Mouse (Mus musculus) stomach, embryonic 14.5 days (tissue): ENCODE results near the gene Ywhab. TPM values are rescaled to one million over a fixed set of nuclear protein-coding genes. Genes with fewer than 3 reads are reported as not detected.

ENCODE experiments used
- ATAC-seq: fragments of 200-750 bp; cut with Nextera tagmentation; 2 replicates; pipeline ENCODE4 v1.8.0; 2017; ENCODE audit warnings: low read depth, moderate TSS enrichment; ENCODE audit not compliant: insufficient number of reproducible peaks, insufficient read depth, low FRiP score
- H3K27ac ChIP-seq: fragments of 300-500 bp; sonication (generic); 2 replicates; pipeline ENCODE4 v1.5.1; 2014; ENCODE audit warnings: mild to moderate bottlenecking, low read length, moderate library complexity, mixed read lengths
- H3K27me3 ChIP-seq: fragments of 300-500 bp; sonication (generic); 2 replicates; pipeline ENCODE4 v1.6.1; 2014; ENCODE audit warnings: low read length, control low read depth, mixed read lengths; ENCODE audit not compliant: control insufficient read depth, insufficient read depth
- H3K36me3 ChIP-seq: fragments of 300-500 bp; sonication (generic); 2 replicates; pipeline ENCODE4 v1.6.1; 2014; ENCODE audit warnings: mild to moderate bottlenecking, control low read depth, low read length, moderate library complexity, mixed read lengths; ENCODE audit not compliant: control insufficient read depth, insufficient read depth
- H3K4me1 ChIP-seq: fragments of 300-500 bp; sonication (generic); 2 replicates; pipeline ENCODE4 v1.6.1; 2014; ENCODE audit warnings: low read length, control low read depth, mixed read lengths; ENCODE audit not compliant: control insufficient read depth, insufficient read depth
- H3K4me2 ChIP-seq: fragments of 300-500 bp; sonication (generic); replicated peaks from 2 replicates; pipeline ENCODE4 v1.6.1; 2014; ENCODE audit warnings: low read depth, low read length, control low read depth
- H3K4me3 ChIP-seq: fragments of 300-500 bp; sonication (generic); 2 replicates; pipeline ENCODE4 v1.5.1; 2014; ENCODE audit warnings: low read depth, low read length, control low read depth
- H3K9ac ChIP-seq: fragments of 300-500 bp; sonication (generic); replicated peaks from 2 replicates; pipeline ENCODE4 v1.6.1; 2014; ENCODE audit warnings: low read depth, mild to moderate bottlenecking, control low read depth, low read length, moderate library complexity, mixed read lengths
- H3K9me3 ChIP-seq: fragments of 300-500 bp; sonication (generic); 2 replicates; pipeline ENCODE4 v1.6.1; 2016; ENCODE audit warnings: low read depth, low read length, control low read depth; ENCODE audit not compliant: control insufficient read depth
- WGBS: fragments of 180-500 bp; shearing (Covaris S2); extraction: QIAGEN DNeasy Blood & Tissue Kit; methylation state at CpG from one replicate; pipeline ENCODE4 v1.1.7; 2014; 5-methylcytosine and 5-hydroxymethylcytosine counted together
- polyA plus RNA-seq: library from polyadenylated mRNA; unstranded; fragments of >200 nt; fragmentation: Nextera tagmentation; extraction: Ambion mirVana; gene quantifications from 2 replicates; pipeline ENCODE4 v1.2.1, GENCODE M21; 2014

Gene Ywhab
- polyA plus RNA-seq, 1 experiment from 2014 or later = 293 TPM

DNA sequence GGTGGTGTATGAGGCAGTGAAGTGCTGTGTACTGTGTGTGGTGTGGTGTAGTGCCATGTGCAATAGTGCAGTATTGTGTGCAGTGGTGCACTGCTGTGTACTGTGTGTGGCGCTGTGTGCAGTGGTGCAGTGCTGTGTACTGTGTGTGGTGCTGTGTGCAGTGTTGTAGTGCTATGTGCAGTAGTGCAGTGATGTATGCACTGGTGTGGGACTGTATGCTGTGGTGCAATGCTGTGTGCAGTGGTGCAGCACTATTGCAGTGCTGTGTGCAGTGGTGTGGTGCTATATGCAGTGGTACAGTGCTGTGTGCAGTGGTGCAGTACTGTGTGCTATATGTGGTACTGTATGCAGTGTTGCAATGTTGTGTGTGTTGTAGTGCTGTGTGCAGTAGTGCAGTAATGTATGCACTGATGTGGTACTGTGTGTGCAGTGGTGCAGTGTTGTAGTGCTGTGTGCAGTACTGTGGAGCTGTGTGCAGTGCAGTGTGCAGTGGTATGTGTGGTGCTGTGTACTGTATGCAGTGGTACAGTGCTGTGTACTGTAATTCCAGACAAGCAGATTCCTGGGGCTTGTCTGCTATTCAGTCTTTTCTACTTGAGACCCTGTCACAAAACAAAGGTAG, 43.8 kb downstream of the Ywhab start:
- Histone ChIP-seq H3K9me3 (no peaks in the 10 kb centered on the region), H3K27ac (no peak overlapping the region), H3K4me3 (no peak overlapping the region), H3K27me3 (no peaks in the 10 kb centered on the region), H3K9ac (no peak overlapping the region), H3K4me2 (no peak overlapping the region), H3K36me3 (no peaks in the 10 kb centered on the region), H3K4me1 (no peaks in the 10 kb centered on the region)
- peak; percentile 5; the same call in 1 of the 2 replicates for ATAC-seq
- 92% methylated on average over 1 of the region's 1 CpGs for WGBS

DNA sequence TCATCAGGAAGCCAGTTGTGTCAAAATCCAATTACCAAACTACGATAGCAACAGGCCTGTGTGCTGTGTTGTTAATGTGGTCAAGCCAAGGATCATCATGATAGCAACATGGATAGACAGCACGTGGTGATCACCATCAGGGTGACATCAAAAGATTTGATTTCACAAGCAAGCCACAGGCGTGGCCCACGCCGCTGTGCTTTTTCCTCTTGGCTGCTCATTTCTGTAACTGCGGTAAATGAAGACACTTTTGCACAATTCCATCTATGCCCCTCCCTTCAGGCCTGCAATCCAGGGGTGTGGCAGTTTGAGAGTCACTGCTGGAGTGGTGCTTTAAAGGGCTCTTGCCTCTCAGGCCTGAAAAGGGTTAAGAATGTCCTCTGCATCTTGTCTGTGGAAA, 46.2 kb downstream of the Ywhab start:
- Histone ChIP-seq H3K4me3 (no peak overlapping the region), H3K27me3 (no peaks in the 10 kb centered on the region), H3K27ac (no peak overlapping the region), H3K9me3 (no peaks in the 10 kb centered on the region), H3K4me1 (no peaks in the 10 kb centered on the region), H3K9ac (no peak overlapping the region), H3K4me2 (no peak overlapping the region), H3K36me3 (no peaks in the 10 kb centered on the region)
- WGBS = 80% methylated on average over 6 of the region's 6 CpGs
- ATAC-seq = no peak

DNA sequence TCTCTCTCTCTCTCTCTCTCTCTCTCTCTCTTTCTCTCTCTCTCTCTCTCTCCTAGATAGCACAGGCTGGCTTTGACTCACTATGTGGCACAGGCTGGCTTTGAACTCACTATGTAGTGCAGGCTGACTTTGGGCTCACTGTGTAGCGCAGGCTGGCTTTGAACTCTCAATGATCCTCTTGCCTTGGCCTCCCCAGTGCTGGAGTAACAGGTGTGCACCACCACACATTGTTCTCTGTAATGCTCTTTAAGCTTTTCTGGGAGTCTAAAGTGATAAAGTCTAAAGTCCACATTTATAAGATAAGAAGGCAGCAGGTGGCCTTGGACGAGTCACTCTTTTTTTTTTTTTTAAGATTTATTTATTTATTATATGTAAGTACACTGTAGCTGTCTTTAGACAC, 46.8 kb downstream of the Ywhab start:
- Histone ChIP-seq H3K36me3 (no peaks in the 10 kb centered on the region), H3K27me3 (no peaks in the 10 kb centered on the region)
- 75% methylated on average over 2 of the region's 2 CpGs for WGBS

DNA sequence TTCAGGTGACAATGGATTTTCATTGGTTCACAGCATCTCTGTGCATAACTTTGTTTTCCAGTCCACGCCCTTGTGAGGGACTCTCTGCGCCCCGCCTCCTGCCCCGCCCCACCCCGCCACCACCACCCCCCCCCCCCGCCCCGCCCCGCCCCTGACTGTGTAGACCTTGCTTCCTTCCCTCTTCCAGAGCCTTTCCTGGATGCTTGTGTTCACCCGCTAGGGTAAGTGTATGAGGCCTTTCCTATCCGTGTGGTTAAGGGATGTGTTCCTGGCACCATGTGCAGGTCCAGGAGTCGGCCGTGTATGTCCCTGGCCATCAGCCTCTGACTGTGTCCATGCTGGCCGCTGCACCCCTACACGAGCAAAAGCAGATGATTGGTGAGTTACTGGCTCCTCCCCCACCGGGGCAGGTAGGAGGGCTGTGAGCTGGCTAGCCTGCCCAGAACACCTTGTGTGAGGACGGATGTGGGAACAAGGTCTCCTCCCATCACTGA, 52.5 kb downstream of the Ywhab start:
- no peaks in the 10 kb centered on the region for H3K9me3 ChIP-seq
- no peak overlapping the region for H3K9ac ChIP-seq
- no peaks in the 10 kb centered on the region for H3K36me3 ChIP-seq
- no peak overlapping the region for H3K27ac ChIP-seq
- 7% methylated on average over 13 of the region's 16 CpGs for WGBS
- peak overlapping the region; percentile 26 for H3K4me2 ChIP-seq
- ATAC-seq = peak; percentile 77
- H3K27me3 ChIP-seq = no peaks in the 10 kb centered on the region
- H3K4me3 ChIP-seq = no peak overlapping the region
- no peaks in the 10 kb centered on the region for H3K4me1 ChIP-seq

More for the DNA sequence above, 46.8 kb downstream of the Ywhab start:
- no peak overlapping the region for H3K9ac ChIP-seq
- H3K9me3 ChIP-seq = no peaks in the 10 kb centered on the region
- no peak overlapping the region for H3K27ac ChIP-seq
- no peaks in the 10 kb centered on the region for H3K4me1 ChIP-seq
- no peak overlapping the region for H3K4me3 ChIP-seq
- no peak overlapping the region for H3K4me2 ChIP-seq
- no peak for ATAC-seq

DNA sequence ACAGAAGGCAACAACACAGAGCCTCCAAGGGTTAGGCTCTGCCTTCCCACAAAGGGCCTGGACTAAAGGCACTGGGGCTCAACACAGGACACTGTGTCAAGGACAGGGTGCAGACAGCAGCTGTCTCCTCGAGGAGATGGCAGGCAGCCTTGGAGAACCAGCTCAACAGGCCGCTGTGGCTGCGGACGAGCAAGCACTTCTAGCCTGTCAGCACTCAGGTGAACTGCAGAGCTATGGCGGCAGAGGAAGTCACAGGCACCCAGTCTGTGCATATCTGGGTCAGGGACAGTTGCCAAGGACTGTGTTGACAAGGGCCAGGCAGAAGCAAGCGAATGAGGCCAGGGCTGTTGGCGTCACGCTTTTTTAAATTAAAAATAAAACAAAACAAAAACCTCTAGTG, 59.0 kb downstream of the Ywhab start:
- Histone ChIP-seq H3K27ac (no peak overlapping the region), H3K9ac (no peak overlapping the region), H3K4me3 (no peak overlapping the region), H3K27me3 (no peaks in the 10 kb centered on the region), H3K36me3 (peaks cover 49% of the 10 kb centered on the region), H3K4me2 (no peak overlapping the region), H3K9me3 (no peaks in the 10 kb centered on the region), H3K4me1 (no peaks in the 10 kb centered on the region)
- 90% methylated on average over 8 of the region's 8 CpGs for WGBS
- no peak for ATAC-seq

DNA sequence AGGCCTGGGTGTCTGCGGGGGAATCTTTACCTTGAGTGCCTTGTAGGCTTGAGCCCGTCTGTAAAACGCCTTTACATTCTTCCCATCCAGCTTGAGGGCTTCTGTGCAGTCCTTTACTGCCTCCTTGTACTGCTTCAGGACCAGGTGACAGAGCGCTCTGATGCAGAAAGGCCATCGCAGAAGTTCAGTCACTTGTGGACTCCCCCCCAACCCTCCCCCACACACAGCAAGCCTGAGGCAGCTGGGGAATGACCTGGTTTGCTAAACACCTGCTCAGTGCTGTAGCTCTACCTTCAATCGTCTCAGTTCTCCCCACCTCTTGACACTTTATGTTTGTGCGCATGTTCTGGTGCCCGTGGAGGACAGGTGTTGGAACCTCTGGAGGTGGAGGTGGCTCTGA, 59.9 kb downstream of the Ywhab start:
- no peak for ATAC-seq
- WGBS = 95% methylated on average over 8 of the region's 8 CpGs
- no peaks in the 10 kb centered on the region for H3K4me1 ChIP-seq
- H3K4me3 ChIP-seq = no peak overlapping the region
- H3K4me2 ChIP-seq = no peak overlapping the region
- peaks cover 58% of the 10 kb centered on the region for H3K36me3 ChIP-seq
- H3K27ac ChIP-seq = no peak overlapping the region
- no peak overlapping the region for H3K9ac ChIP-seq
- no peaks in the 10 kb centered on the region for H3K27me3 ChIP-seq
- H3K9me3 ChIP-seq = no peaks in the 10 kb centered on the region

DNA sequence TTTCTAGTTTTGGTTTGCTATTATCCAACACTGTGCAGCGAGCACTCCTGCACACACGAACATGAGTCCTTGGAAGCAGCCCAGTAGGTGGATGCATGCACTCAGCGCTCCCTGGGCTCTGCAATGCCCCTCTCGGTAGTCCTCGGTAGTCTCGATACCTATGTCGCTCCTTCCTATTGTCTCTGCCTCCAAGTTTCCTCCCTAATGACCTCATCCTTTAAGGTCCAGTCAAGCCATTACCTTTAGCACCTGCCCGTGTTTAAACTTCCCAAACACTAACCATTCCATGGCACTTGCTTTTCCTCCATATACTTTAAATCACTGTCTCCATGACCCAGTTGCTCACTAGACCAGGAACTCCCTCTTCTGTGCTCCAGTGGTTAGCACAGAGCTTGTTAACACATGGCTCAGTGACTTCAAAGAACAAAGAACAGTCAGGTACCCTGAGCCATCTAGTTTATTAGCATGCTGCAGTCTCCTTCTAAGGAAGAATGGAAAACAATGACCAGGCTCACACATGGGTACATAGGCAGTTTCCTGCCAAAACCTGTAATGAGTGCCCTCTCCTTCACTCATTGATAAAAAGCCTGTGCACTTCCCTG, 65.0 kb downstream of the Ywhab start:
- Histone ChIP-seq H3K27me3 (no peaks in the 10 kb centered on the region), H3K27ac (no peak overlapping the region), H3K4me2 (no peak overlapping the region), H3K9ac (no peak overlapping the region), H3K9me3 (no peaks in the 10 kb centered on the region), H3K4me3 (no peak overlapping the region), H3K4me1 (no peaks in the 10 kb centered on the region), H3K36me3 (peaks cover 75% of the 10 kb centered on the region)
- ATAC-seq = no peak
- 90% methylated on average over 8 of the region's 8 CpGs for WGBS
